Mouse (Mus musculus): ENCODE measurements at regions not wholly inside any gene's neighbourhood (a gene's known extent, or its start where the extent isn't known, plus 50 kb on each side); places are given as distances from the start of the nearest gene placed in this dataset.

DNA sequence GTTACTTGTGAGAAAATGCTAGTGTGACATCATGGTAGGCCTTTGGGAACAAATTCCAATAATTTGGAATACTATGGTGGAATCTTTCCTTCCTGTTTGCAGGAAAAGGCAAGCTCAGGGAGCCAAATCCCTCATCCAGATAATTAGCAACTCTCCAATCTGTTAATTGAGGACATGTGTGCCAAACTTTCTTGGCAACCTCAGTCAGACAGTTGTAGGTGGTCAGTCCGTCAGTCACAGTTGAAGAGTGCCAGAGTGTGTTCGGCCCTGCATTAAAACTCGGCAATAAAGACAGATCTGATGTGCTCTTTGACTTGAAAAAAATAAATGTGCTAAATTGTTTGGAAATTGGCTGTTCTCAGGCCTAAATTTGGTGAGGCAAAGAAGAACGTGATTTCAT, 83.1 kb upstream of the Cypt12 start:
- no peak for DNase-seq (ENCODE audit: extremely low spot score in 1 of 2, low spot score in 2 of 2)
- no peak for TF ChIP-seq CTCF (IDR thresholded peaks at IDR 0.05)
- intact Hi-C loops (cut with DNase I), result no loop called here
- H3K27ac ChIP-seq, result no peak overlapping the region
- no peak overlapping the region for H3K4me3 ChIP-seq

DNA sequence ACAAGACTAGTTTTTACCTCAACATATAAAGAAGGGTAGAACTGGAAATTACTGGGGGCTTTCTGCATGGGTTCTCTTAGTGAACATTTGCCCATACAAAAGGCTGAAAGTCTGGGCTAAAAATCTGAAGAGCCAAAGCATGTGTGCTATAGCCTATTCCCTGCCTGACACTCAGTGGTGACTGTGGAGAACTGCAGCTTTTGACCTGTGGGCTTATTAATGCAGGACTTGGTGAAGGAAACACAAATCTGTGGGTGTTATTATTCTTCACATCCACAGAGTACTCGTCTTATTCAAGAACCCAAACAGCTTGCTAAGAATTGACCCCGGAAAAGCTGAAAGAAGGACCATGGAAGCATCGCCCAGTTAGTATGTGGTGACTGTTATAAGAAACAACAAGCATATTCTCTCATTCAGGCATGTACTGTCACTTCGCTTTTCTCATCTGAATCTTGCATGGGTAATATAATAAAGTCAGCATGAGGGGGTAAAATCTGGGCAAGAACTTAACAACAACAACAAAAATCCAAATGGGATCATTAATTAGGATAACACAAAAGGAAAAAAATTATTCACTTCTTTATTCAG, 77.2 kb upstream of the Cypt12 start:
- peak in 1 of 2 experiments; percentile 15 for DNase-seq (ENCODE audit: extremely low spot score in 1 of 2, low spot score in 2 of 2)
- Histone ChIP-seq H3K4me3 (no peak overlapping the region), H3K27ac (no peak overlapping the region)
- peak; percentile 76 for TF ChIP-seq CTCF (IDR thresholded peaks at IDR 0.05)
- intact Hi-C loops (cut with DNase I), result loop anchor here (5.0 kb wide), 1 partner anchor 1559 kb away; no protein-coding TSS in a partner anchor

DNA sequence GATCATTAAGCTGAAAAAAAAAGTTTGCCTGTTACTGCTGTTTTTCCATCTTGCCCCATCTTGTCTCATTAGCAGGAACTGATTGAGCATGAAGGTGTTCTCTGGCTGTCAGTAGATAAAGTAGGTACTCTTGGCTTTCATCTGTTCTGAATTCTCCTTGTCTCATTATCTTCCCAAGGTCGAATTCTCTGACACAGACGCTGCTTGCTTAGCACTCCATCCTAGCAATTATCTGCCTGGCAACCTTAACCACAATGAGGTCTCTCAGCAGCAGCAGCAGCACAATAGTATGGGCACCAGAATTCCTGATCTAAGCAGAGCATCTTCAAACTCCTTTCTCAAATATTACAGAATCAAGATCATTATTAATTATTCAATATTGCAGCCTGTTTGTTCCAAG, 52.3 kb upstream of the Cypt12 start:
- no peak for TF ChIP-seq CTCF (IDR thresholded peaks at IDR 0.05)
- no peak for DNase-seq (ENCODE audit: extremely low spot score in 1 of 2, low spot score in 2 of 2)
- Histone ChIP-seq H3K4me3 (no peak overlapping the region), H3K27ac (no peak overlapping the region)
- intact Hi-C loops (cut with DNase I), result no loop called here

GRCm38 (mm10) chr3:17896756-17897155, 51.5 kb upstream of the Cypt12 start:
- Histone ChIP-seq H3K27ac (no peak overlapping the region), H3K4me3 (no peak overlapping the region)
- intact Hi-C loops (cut with DNase I), result no loop called here
- TF ChIP-seq CTCF (IDR thresholded peaks at IDR 0.05), result no peak
- no peak for DNase-seq (ENCODE audit: extremely low spot score in 1 of 2, low spot score in 2 of 2)

Small RNAs in the stretch of these regions (microRNA-seq; reads per million reads assigned to microRNA genes)
- 1.5 to 1.7 reads per million in 2 experiments for gene Mir124a-2
